Mouse (Mus musculus) midbrain, embryonic 14.5 days (tissue): ENCODE data around the gene Slc10a6. TPM values are rescaled to one million over a fixed set of nuclear protein-coding genes. Genes with fewer than 3 reads are reported as not detected.
A peak's percentile ranks its signal among the peaks of the same experiment; 100 is the strongest.

Experiments
- ATAC-seq: fragments of 200-750 bp; cut with Nextera tagmentation; 2 replicates; pipeline ENCODE4 v1.8.0; 2017; ENCODE audit warnings: moderate number of reproducible peaks, moderate library complexity; ENCODE audit not compliant: low FRiP score, low TSS enrichment
- DNase-seq: peaks from one replicate; pipeline ENCODE4 v3.0.0-alpha.2; 2015
- H3K27ac ChIP-seq: fragments of 300-500 bp; sonication (generic); replicated peaks from 2 replicates; pipeline ENCODE4 v1.5.1; 2014; ENCODE audit warnings: mild to moderate bottlenecking, low read depth, low read length, moderate library complexity
- H3K27me3 ChIP-seq: fragments of 300-500 bp; sonication (generic); 2 replicates; pipeline ENCODE4 v1.6.1; 2014; ENCODE audit warnings: low read length, control low read depth, mixed read lengths; ENCODE audit not compliant: control insufficient read depth, insufficient read depth
- H3K36me3 ChIP-seq: fragments of 300-500 bp; sonication (generic); 2 replicates; pipeline ENCODE4 v1.6.1; 2014; ENCODE audit warnings: low read length, control low read depth; ENCODE audit not compliant: control insufficient read depth, insufficient read depth
- H3K4me1 ChIP-seq: fragments of 300-500 bp; sonication (generic); 2 replicates; pipeline ENCODE4 v1.6.1; 2014; ENCODE audit warnings: mild to moderate bottlenecking, antibody characterized with exemption, low read length, control low read depth; ENCODE audit not compliant: control insufficient read depth, insufficient read depth
- H3K4me2 ChIP-seq: fragments of 300-500 bp; sonication (generic); 2 replicates; pipeline ENCODE4 v1.6.1; 2014; ENCODE audit warnings: mild to moderate bottlenecking, low read length, moderate library complexity
- H3K4me3 ChIP-seq: fragments of 300-500 bp; sonication (generic); replicated peaks from 2 replicates; pipeline ENCODE4 v1.5.1; 2014; ENCODE audit warnings: low read depth, low read length
- H3K9ac ChIP-seq: fragments of 300-500 bp; sonication (generic); replicated peaks from 2 replicates; pipeline ENCODE4 v1.6.1; 2014; ENCODE audit warnings: mild to moderate bottlenecking, low read length, moderate library complexity
- H3K9me3 ChIP-seq: fragments of 300-500 bp; sonication (generic); 2 replicates; pipeline ENCODE4 v1.6.1; 2016; ENCODE audit warnings: low read length, control low read depth, mixed read lengths; ENCODE audit not compliant: control insufficient read depth
- WGBS: fragments of 180-500 bp; shearing (Covaris S2); extraction: QIAGEN DNeasy Blood & Tissue Kit; methylation state at CpG from one replicate; pipeline ENCODE4 v1.1.7; 2014; 5-methylcytosine and 5-hydroxymethylcytosine counted together
- polyA plus RNA-seq: library from polyadenylated mRNA; unstranded; fragments of >200 nt; fragmentation: Nextera tagmentation; extraction: Ambion mirVana; gene quantifications from 2 replicates; pipeline ENCODE4 v1.2.1, GENCODE M21; 2014

The Slc10a6 gene
- polyA plus RNA-seq, 1 experiment from 2014 or later: 0.29 TPM

GRCm38 (mm10) chr5:103610148-103610547 lies 19.1 kb downstream of the Slc10a6 start:
- Histone ChIP-seq H3K4me3 (no peak overlapping the region), H3K27me3 (no peaks in the 10 kb centered on the region), H3K9me3 (no peaks in the 10 kb centered on the region), H3K27ac (no peak overlapping the region), H3K4me2 (no peak overlapping the region), H3K36me3 (no peaks in the 10 kb centered on the region), H3K4me1 (no peaks in the 10 kb centered on the region), H3K9ac (no peak overlapping the region)
- 69% methylated on average over 5 of the region's 5 CpGs for WGBS
- ATAC-seq (no peak), DNase-seq (no peak)

GRCm38 (mm10) chr5:103605707-103606106 lies 23.5 kb downstream of the Slc10a6 start:
- H3K4me3 ChIP-seq: no peak overlapping the region
- H3K9ac ChIP-seq: no peak overlapping the region
- no peak for DNase-seq
- no peaks in the 10 kb centered on the region for H3K27me3 ChIP-seq
- no peaks in the 10 kb centered on the region for H3K36me3 ChIP-seq
- H3K9me3 ChIP-seq: no peaks in the 10 kb centered on the region
- no peak for ATAC-seq
- WGBS: 82% methylated on average over 7 of the region's 7 CpGs
- H3K27ac ChIP-seq: no peak overlapping the region
- no peaks in the 10 kb centered on the region for H3K4me1 ChIP-seq
- H3K4me2 ChIP-seq: no peak overlapping the region

- Histone ChIP-seq H3K27ac (no peak overlapping the region; the same call in 1 of the 2 replicates), H3K36me3 (no peaks in the 10 kb centered on the region), H3K9ac (no peak overlapping the region), H3K9me3 (no peaks in the 10 kb centered on the region), H3K4me3 (no peak overlapping the region), H3K4me2 (no peak overlapping the region), H3K4me1 (no peaks in the 10 kb centered on the region), H3K27me3 (no peaks in the 10 kb centered on the region)
- peak; percentile 51 for DNase-seq
- ATAC-seq: no peak
- 29% methylated on average over 11 of the region's 11 CpGs for WGBS
Measured at GRCm38 (mm10) chr5:103603115-103603893, 25.9 kb downstream of the Slc10a6 start.

GRCm38 (mm10) chr5:103598881-103599280 lies 30.3 kb downstream of the Slc10a6 start:
- no peak for ATAC-seq
- WGBS: 85% methylated on average over 5 of the region's 5 CpGs
- no peaks in the 10 kb centered on the region for H3K36me3 ChIP-seq
- H3K4me3 ChIP-seq: no peak overlapping the region
- H3K4me2 ChIP-seq: no peak overlapping the region
- H3K9me3 ChIP-seq: no peaks in the 10 kb centered on the region
- 0 out of 2 replicates have a peak, but pooled peaks cover 3% of the 10 kb centered on the region for H3K4me1 ChIP-seq
- H3K27ac ChIP-seq: no peak overlapping the region
- DNase-seq: no peak
- no peak overlapping the region for H3K9ac ChIP-seq
- no peaks in the 10 kb centered on the region for H3K27me3 ChIP-seq

- ATAC-seq (no peak), DNase-seq (no peak)
- 0 out of 2 replicates have a peak, but pooled peaks cover 3% of the 10 kb centered on the region for H3K4me1 ChIP-seq
- H3K4me3 ChIP-seq: no peak overlapping the region
- H3K9me3 ChIP-seq: no peaks in the 10 kb centered on the region
- H3K36me3 ChIP-seq: no peaks in the 10 kb centered on the region
- H3K9ac ChIP-seq: no peak overlapping the region
- H3K27me3 ChIP-seq: no peaks in the 10 kb centered on the region
- H3K27ac ChIP-seq: no peak overlapping the region
- no peak overlapping the region for H3K4me2 ChIP-seq
- WGBS: 94% methylated on average over 9 of the region's 9 CpGs
Measured at GRCm38 (mm10) chr5:103598264-103598663, 30.9 kb downstream of the Slc10a6 start.

- Histone ChIP-seq H3K27me3 (no peaks in the 10 kb centered on the region), H3K36me3 (no peaks in the 10 kb centered on the region), H3K27ac (no peak overlapping the region), H3K4me2 (no peak overlapping the region), H3K4me3 (no peak overlapping the region), H3K9me3 (no peaks in the 10 kb centered on the region), H3K9ac (no peak overlapping the region), H3K4me1 (0 out of 2 replicates have a peak, but pooled peaks cover 3% of the 10 kb centered on the region)
- ATAC-seq: no peak
- no peak for DNase-seq
- WGBS: 74% methylated on average over 6 of the region's 6 CpGs
Measured at GRCm38 (mm10) chr5:103597604-103598003, 31.6 kb downstream of the Slc10a6 start.

GRCm38 (mm10) chr5:103596467-103597146 lies 32.6 kb downstream of the Slc10a6 start:
- WGBS: 56% methylated on average over 14 of the region's 14 CpGs
- ATAC-seq: no peak; the same call in 1 of the 2 replicates
- DNase-seq: peak; percentile 63
- Histone ChIP-seq H3K4me2 (no peak overlapping the region), H3K27me3 (no peaks in the 10 kb centered on the region), H3K9me3 (no peaks in the 10 kb centered on the region), H3K27ac (peak overlapping the region; percentile 46), H3K36me3 (no peaks in the 10 kb centered on the region), H3K9ac (no peak overlapping the region), H3K4me1 (0 out of 2 replicates have a peak, but pooled peaks cover 3% of the 10 kb centered on the region), H3K4me3 (no peak overlapping the region)

GRCm38 (mm10) chr5:103595394-103596226 lies 33.6 kb downstream of the Slc10a6 start:
- no peak for ATAC-seq
- H3K36me3 ChIP-seq: no peaks in the 10 kb centered on the region
- peak; percentile 40 for DNase-seq
- 78% methylated on average over 13 of the region's 13 CpGs for WGBS
- peak overlapping the region; percentile 46 for H3K27ac ChIP-seq
- H3K27me3 ChIP-seq: no peaks in the 10 kb centered on the region
- 0 out of 2 replicates have a peak, but pooled peaks cover 3% of the 10 kb centered on the region for H3K4me1 ChIP-seq
- no peaks in the 10 kb centered on the region for H3K9me3 ChIP-seq
- H3K9ac ChIP-seq: no peak overlapping the region
- no peak overlapping the region for H3K4me2 ChIP-seq
- no peak overlapping the region for H3K4me3 ChIP-seq
